Mouse (Mus musculus) E14TG2a.4 (cell line): ENCODE measurements around the gene Adamtsl1.

ENCODE experiments used
- CTCF ChIP-seq: conservative IDR thresholded peaks from 2 replicates; pipeline ENCODE4 v1.5.1; 2014; ENCODE audit warnings: low read length
- NANOG ChIP-seq: IDR thresholded peaks from 2 replicates; pipeline ENCODE4 v1.6.1; 2014; ENCODE audit warnings: borderline replicate concordance, low read length, mixed read lengths

- no peak for TF ChIP-seq CTCF
- no peak for TF ChIP-seq NANOG
Measured at GRCm38 (mm10) chr4:85529852-85530251, 15.9 kb downstream of the Adamtsl1 start.
